Mouse (Mus musculus) embryonic facial prominence, embryonic 12.5 days (tissue): ENCODE measurements around the gene Naa80. TPM values are rescaled to one million over a fixed set of nuclear protein-coding genes. Genes with fewer than 3 reads are reported as not detected.
A peak's percentile ranks its signal among the peaks of the same experiment; 100 is the strongest.

ENCODE experiments used
- ATAC-seq: fragments of 200-750 bp; cut with Nextera tagmentation; 2 replicates; pipeline ENCODE4 v1.8.0; 2017; ENCODE audit not compliant: insufficient number of reproducible peaks, insufficient read depth, low FRiP score, low TSS enrichment
- H3K27ac ChIP-seq: fragments of 300-500 bp; sonication (generic); 2 replicates; pipeline ENCODE4 v1.5.1; 2016; ENCODE audit warnings: mild to moderate bottlenecking
- H3K27me3 ChIP-seq: fragments of 300-500 bp; sonication (generic); 2 replicates; pipeline ENCODE4 v1.6.1; 2016; ENCODE audit warnings: mild to moderate bottlenecking, moderate library complexity
- H3K36me3 ChIP-seq: fragments of 300-500 bp; sonication (generic); 2 replicates; pipeline ENCODE4 v1.6.1; 2016; ENCODE audit warnings: mild to moderate bottlenecking
- H3K4me1 ChIP-seq: fragments of 300-500 bp; sonication (generic); 2 replicates; pipeline ENCODE4 v1.6.1; 2016
- H3K4me2 ChIP-seq: fragments of 300-500 bp; sonication (generic); replicated peaks from 2 replicates; pipeline ENCODE4 v1.6.1; 2016; ENCODE audit warnings: mild to moderate bottlenecking, moderate library complexity
- H3K4me3 ChIP-seq: fragments of 300-500 bp; sonication (generic); 2 replicates; pipeline ENCODE4 v1.5.1; 2016; ENCODE audit warnings: mild to moderate bottlenecking
- H3K9ac ChIP-seq: fragments of 300-500 bp; sonication (generic); 2 replicates; pipeline ENCODE4 v1.6.1; 2016; ENCODE audit warnings: mild to moderate bottlenecking, moderate library complexity
- H3K9me3 ChIP-seq: fragments of 300-500 bp; sonication (generic); 2 replicates; pipeline ENCODE4 v1.6.1; 2016; ENCODE audit warnings: mild to moderate bottlenecking, moderate library complexity
- WGBS: fragments of 180-500 bp; shearing (Covaris S2); methylation state at CpG from one replicate; pipeline ENCODE4 v1.1.7; 2016; 5-methylcytosine and 5-hydroxymethylcytosine counted together
- polyA plus RNA-seq: library from polyadenylated mRNA; unstranded; fragments of >200 nt; fragmentation: Nextera tagmentation; extraction: Ambion mirVana; gene quantifications from 2 replicates; pipeline ENCODE4 v1.2.1, GENCODE M21; 2016

Naa80 gene
- polyA plus RNA-seq, 1 experiment from 2014 or later, result 15.4 TPM

DNA sequence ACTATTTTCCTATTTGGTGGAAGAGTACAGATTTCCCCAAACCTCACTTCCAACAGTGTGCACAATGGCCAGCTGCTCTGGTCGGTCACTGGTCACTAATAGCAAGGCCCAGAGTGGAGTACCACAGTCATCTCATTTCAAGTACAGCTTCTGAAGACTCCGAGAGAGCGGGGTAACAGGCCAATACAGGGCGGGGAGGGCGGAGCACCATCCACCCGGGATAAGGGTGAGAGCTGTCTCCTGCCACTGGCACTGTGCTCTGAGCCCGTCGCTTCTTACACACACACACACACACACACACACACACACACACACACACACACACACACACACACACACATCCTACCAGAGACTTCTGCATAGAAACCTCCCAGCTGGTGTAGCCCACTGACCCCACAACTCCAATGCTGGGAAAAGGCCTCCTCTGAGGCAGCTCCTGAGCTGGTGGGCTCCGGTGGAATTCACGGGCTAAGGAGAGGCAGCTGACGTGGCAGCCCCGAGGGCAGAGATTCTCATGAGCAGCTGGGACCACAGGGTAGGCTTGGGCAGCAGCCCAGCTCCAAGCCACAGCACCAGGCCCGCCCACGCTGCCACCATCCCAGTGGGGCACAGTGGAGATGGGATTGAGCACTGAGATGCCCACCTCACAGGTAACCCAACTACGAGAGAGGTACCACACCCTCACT is 47.6 kb downstream of the Naa80 start:
- H3K4me3 ChIP-seq, result peak overlapping the region; percentile 6
- H3K27me3 ChIP-seq, result no peaks in the 10 kb centered on the region
- WGBS, result 40% methylated on average over 15 of the region's 15 CpGs
- H3K9ac ChIP-seq, result peak overlapping the region; percentile 41; the same call in 1 of the 2 replicates
- peaks cover 54% of the 10 kb centered on the region for H3K4me1 ChIP-seq
- peak overlapping the region; percentile 40 for H3K4me2 ChIP-seq
- H3K27ac ChIP-seq, result peak overlapping the region; percentile 94
- ATAC-seq, result peak; percentile 42
- H3K9me3 ChIP-seq, result no peaks in the 10 kb centered on the region
- peaks cover 37% of the 10 kb centered on the region for H3K36me3 ChIP-seq

GRCm38 (mm10) chr9:107626844-107627277 is 48.2 kb downstream of the Naa80 start:
- Histone ChIP-seq H3K9ac (peak overlapping the region; percentile 58), H3K27me3 (no peaks in the 10 kb centered on the region), H3K4me3 (0 out of 2 replicates have a peak overlapping the region, but pooled peaks have one; percentile 6), H3K9me3 (no peaks in the 10 kb centered on the region), H3K27ac (peak overlapping the region; percentile 94), H3K4me2 (peak overlapping the region; percentile 40), H3K36me3 (peaks cover 35% of the 10 kb centered on the region), H3K4me1 (peaks cover 59% of the 10 kb centered on the region)
- WGBS, result 4% methylated on average over 2 of the region's 2 CpGs
- ATAC-seq, result peak; percentile 64

DNA sequence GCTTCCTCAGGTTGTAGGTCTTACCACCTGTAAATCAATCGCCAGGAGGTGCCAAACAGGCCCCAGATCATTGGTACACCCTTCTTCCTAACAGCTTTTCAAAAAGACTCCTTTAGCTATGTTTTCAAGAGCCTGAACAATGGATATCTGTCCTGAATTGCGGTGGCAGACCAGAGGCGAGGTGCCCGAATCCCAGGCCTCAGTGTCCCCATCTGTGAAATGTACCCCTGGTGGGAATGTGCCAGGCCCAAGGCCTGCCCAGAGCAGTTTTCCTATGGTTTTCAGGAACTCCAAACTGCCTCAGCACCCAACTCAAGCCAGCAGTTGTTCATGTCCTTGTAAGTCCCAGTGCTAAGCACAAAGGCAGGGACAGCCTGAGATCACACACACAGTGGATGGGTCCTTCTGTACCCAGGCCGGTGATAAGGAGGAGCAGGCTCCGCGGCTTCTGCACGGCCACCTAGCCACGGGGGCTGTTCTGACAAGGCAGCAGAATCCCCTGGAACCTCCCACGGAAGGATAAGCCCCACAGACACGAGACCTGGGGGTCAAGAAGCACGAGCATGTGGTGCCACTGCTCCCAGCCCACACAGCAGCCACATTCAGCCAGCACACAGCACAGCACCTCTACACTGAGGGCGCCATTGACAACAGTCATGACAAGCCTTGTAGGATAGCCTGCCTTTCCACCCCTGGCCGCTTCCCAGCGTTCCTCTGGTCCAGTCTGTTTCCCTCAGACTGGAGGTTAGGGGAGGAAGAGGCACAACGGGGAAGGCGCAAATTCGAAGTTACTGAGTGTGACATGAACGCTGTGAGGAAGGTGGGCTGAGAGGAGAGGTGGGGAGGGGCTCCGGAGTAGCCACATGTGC is 48.9 kb downstream of the Naa80 start:
- Histone ChIP-seq H3K4me1 (peaks cover 67% of the 10 kb centered on the region), H3K9ac (peak overlapping the region; percentile 58), H3K9me3 (no peaks in the 10 kb centered on the region), H3K36me3 (peaks cover 29% of the 10 kb centered on the region), H3K4me2 (peak overlapping the region; percentile 40), H3K27ac (peak overlapping the region; percentile 94), H3K4me3 (no peak overlapping the region), H3K27me3 (no peaks in the 10 kb centered on the region)
- ATAC-seq, result no peak
- WGBS, result 42% methylated on average over 20 of the region's 20 CpGs

GRCm38 (mm10) chr9:107628721-107629410 is 50.2 kb downstream of the Naa80 start:
- no peak overlapping the region for H3K4me3 ChIP-seq
- WGBS, result 45% methylated on average over 13 of the region's 15 CpGs

GRCm38 (mm10) chr9:107629411-107629730 is 50.7 kb downstream of the Naa80 start:
- H3K27me3 ChIP-seq, result no peaks in the 10 kb centered on the region
- 43% methylated on average over 4 of the region's 4 CpGs for WGBS
- peaks cover 19% of the 10 kb centered on the region for H3K36me3 ChIP-seq
- peaks cover 80% of the 10 kb centered on the region for H3K4me1 ChIP-seq
- H3K4me3 ChIP-seq, result no peak overlapping the region
- H3K9me3 ChIP-seq, result no peaks in the 10 kb centered on the region
- peak overlapping the region; percentile 34 for H3K9ac ChIP-seq
- ATAC-seq, result no peak
- peak overlapping the region; percentile 14; the same call in 1 of the 2 replicates for H3K4me2 ChIP-seq
- H3K27ac ChIP-seq, result peak overlapping the region; percentile 94

More at GRCm38 (mm10) chr9:107628721-107629410, 50.2 kb downstream of the Naa80 start:
- no peak for ATAC-seq
- Histone ChIP-seq H3K27me3 (no peaks in the 10 kb centered on the region), H3K27ac (peak overlapping the region; percentile 94), H3K9me3 (no peaks in the 10 kb centered on the region), H3K4me1 (peaks cover 75% of the 10 kb centered on the region), H3K9ac (peak overlapping the region; percentile 34), H3K36me3 (peaks cover 24% of the 10 kb centered on the region), H3K4me2 (peak overlapping the region; percentile 14; the same call in 1 of the 2 replicates)

DNA sequence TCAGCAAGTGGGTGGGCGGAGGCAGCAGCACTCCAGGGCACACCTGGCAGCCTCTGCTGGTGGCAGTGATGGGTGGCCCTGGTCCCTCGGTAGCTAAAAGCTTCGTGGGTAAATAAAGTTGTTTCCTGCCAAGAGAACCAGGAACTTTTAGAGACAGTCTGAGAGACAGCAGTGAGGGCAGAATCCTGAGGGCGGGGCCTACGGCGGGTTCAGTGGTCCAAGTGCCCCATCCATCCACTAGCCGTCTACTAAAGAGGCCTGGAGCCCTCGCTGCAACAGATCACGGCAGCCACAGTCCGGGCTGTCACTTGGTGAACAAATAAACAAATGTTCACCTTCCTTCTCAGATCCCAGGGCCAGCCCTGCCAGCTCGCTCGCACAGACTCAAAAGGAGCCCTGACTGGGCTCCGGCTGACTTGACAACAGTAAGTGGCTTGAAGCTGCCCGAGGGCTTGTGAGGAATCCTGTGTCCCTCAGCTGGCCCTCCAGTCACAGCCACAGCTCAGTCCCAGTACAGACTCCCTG is 51.3 kb downstream of the Naa80 start:
- H3K4me2 ChIP-seq, result peak overlapping the region; percentile 45
- peak overlapping the region; percentile 34; the same call in 1 of the 2 replicates for H3K9ac ChIP-seq
- H3K27me3 ChIP-seq, result no peaks in the 10 kb centered on the region
- peak overlapping the region; percentile 94 for H3K27ac ChIP-seq
- peaks cover 14% of the 10 kb centered on the region for H3K36me3 ChIP-seq
- H3K9me3 ChIP-seq, result no peaks in the 10 kb centered on the region
- no peak for ATAC-seq
- peak overlapping the region; percentile 7; the same call in 1 of the 2 replicates for H3K4me3 ChIP-seq
- peaks cover 82% of the 10 kb centered on the region for H3K4me1 ChIP-seq
- WGBS, result 12% methylated on average over 14 of the region's 14 CpGs

DNA sequence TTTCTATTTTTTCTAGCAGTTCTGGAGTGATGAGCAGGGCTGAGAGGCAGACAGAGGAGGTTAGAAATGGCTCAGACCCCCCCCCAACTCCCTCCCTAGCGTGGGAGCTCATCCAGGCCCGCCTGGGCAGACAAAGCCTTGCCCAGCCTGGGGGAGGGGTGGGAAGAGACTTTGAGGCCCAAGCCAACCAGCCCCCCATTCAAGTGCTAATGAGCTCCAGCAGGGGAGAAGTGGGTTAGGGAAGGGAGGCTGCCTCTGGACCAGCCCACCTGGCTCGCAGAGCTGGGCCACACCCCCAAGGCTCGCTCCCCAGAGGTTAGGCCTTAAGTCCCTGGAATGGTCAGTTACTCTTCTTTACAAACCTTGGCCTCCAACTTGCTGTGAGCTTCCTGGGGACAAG is 51.9 kb downstream of the Naa80 start:
- Histone ChIP-seq H3K4me1 (peaks cover 83% of the 10 kb centered on the region), H3K27me3 (no peaks in the 10 kb centered on the region), H3K36me3 (peaks cover 8% of the 10 kb centered on the region), H3K27ac (peak overlapping the region; percentile 94), H3K9ac (0 out of 2 replicates have a peak overlapping the region, but pooled peaks have one; percentile 34), H3K4me3 (0 out of 2 replicates have a peak overlapping the region, but pooled peaks have one; percentile 7), H3K9me3 (no peaks in the 10 kb centered on the region), H3K4me2 (peak overlapping the region; percentile 45)
- ATAC-seq, result no peak
- WGBS, result 3% methylated on average over 4 of the region's 4 CpGs

DNA sequence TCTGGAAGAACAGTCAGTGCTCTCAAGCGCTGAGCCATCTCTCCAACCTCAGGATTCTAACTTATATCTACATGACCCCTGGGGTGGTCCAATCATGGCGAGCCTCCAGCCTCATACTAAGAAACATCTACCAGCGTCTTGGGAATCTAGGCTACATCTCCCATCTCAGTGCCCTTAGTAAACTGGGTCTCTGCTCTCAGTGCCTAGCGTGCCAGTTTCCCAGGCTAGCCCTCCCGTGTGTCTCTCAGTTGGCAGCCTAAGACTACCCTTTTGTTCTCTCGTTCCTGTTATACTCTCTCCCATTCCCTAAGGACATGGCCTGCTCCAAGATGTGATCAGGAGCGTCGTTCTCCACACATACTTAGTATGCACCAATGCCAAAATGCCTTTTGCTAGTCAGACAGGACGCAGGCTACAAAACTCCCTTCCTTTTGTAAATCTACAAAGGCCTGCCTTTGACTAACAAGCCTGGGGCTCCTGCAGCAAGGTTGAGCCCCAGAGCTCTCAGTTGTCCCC is 52.7 kb downstream of the Naa80 start:
- H3K27ac ChIP-seq, result peak overlapping the region; percentile 94
- H3K9me3 ChIP-seq, result no peaks in the 10 kb centered on the region
- H3K4me1 ChIP-seq, result peaks cover 85% of the 10 kb centered on the region
- ATAC-seq, result no peak
- 58% methylated on average over 9 of the region's 9 CpGs for WGBS
- peaks cover 7% of the 10 kb centered on the region; the same call in 1 of the 2 replicates for H3K36me3 ChIP-seq
- H3K4me3 ChIP-seq, result no peak overlapping the region
- H3K9ac ChIP-seq, result no peak overlapping the region
- no peaks in the 10 kb centered on the region for H3K27me3 ChIP-seq
- H3K4me2 ChIP-seq, result 0 out of 2 replicates have a peak overlapping the region, but pooled peaks have one; percentile 95

GRCm38 (mm10) chr9:107631861-107632260 is 53.2 kb downstream of the Naa80 start:
- Histone ChIP-seq H3K36me3 (peaks cover 7% of the 10 kb centered on the region; the same call in 1 of the 2 replicates), H3K4me3 (0 out of 2 replicates have a peak overlapping the region, but pooled peaks have one; percentile 81), H3K27me3 (no peaks in the 10 kb centered on the region), H3K4me1 (peaks cover 84% of the 10 kb centered on the region), H3K27ac (peak overlapping the region; percentile 90), H3K9me3 (no peaks in the 10 kb centered on the region), H3K9ac (no peak overlapping the region), H3K4me2 (peak overlapping the region; percentile 95; the same call in 1 of the 2 replicates)
- ATAC-seq, result no peak
- 88% methylated on average over 8 of the region's 8 CpGs for WGBS

- peaks cover 7% of the 10 kb centered on the region; the same call in 1 of the 2 replicates for H3K36me3 ChIP-seq
- peak overlapping the region; percentile 81 for H3K4me3 ChIP-seq
- no peaks in the 10 kb centered on the region for H3K27me3 ChIP-seq
- H3K9me3 ChIP-seq, result no peaks in the 10 kb centered on the region
- peaks cover 84% of the 10 kb centered on the region for H3K4me1 ChIP-seq
- peak overlapping the region; percentile 95 for H3K4me2 ChIP-seq
- no peak for ATAC-seq
- 66% methylated on average over 6 of the region's 6 CpGs for WGBS
- H3K9ac ChIP-seq, result peak overlapping the region; percentile 94
- H3K27ac ChIP-seq, result peak overlapping the region; percentile 90
Observed at GRCm38 (mm10) chr9:107632478-107632877, 53.8 kb downstream of the Naa80 start.
